Mouse (Mus musculus): ENCODE data around the gene Acsl6.
"Not testable (repeated sequence)": the region's sequence is repeated elsewhere in the genome, so short reads cannot be mapped to it uniquely, and the experiment has no call there.

Acsl6 gene

DNA sequence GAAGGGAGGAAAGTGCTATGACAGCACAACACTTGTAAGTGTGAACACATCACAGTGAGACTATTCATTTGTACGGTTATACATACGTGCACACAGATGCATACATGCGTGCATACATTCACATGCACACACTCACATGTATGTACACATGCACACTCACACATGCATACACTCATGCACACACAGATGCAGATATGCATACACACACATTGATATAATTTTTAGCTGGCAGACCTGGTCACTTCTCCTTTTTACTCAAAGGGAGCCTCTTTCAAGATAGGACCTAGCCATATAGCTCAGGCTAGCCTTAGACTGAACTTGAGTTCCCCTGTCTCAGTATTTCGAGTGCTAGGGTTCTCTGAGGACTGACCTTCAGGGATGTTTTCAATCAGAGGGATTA lies 87.7 kb downstream of the Acsl6 start:
- DNase-seq (ENCODE audit: low read depth, low spot score), result no peak

DNA sequence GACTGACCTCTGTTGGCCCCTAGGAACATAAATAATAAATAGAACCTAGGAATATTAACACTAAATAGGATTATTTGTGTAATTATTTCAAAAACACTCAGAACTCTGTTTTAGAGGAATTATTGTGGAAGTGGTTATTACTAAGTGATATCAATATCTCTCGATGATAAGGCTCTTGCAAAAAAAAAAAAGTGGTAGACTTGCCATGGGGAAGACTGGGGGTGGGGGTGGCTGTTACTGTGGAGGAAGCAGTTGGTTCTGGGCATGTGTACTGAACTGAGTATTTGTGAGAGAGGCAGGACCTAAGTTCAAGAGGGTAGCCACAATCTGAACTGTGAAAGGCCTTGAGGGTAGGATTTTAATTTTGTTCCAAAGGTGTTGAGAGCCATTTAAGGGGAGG lies 93.1 kb downstream of the Acsl6 start:
- no peak for DNase-seq (ENCODE audit: low read depth, low spot score)

DNA sequence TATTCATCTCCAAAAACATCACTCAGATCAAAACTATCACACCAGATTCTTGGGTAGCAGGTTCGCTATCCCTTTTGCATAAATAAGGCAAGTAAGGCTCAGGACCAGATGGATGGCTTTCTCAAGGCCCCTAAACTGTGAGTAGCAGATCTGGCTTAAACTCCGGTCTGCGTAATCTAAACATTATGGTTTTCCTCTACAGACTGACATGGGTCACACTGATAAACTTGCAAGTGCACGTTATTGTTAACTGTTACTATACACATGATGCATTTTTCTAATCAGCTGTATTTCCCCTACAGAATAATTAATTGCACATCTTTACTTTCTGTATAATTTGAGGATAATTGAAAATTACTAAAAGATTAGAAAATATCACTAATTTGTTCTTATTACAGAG lies 94.5 kb downstream of the Acsl6 start:
- no peak for DNase-seq (ENCODE audit: low read depth, low spot score)

GRCm38 (mm10) chr11:54400803-54401202 lies 97.2 kb downstream of the Acsl6 start:
- DNase-seq (ENCODE audit: low read depth, low spot score), result not testable (repeated sequence)

DNA sequence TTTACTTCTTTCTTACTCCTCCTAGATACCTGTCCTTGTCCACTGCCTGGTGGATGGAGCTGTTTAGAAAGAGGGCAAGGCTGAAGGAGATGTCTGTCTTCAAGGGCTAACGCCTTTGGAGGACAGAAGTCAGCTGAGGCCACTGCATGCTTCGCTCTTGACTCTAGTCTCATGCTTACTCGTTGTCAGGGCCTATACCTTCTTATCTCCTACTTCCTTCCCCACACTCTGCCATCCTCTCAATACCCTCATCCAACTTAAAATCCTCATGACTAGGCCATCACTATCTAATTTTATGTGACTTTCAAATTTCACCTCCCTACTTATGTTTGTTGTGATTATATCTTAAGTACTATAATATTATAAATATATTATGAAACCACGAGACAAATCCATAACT lies 101.3 kb downstream of the Acsl6 start:
- no peak for DNase-seq (ENCODE audit: low read depth, low spot score)

DNA sequence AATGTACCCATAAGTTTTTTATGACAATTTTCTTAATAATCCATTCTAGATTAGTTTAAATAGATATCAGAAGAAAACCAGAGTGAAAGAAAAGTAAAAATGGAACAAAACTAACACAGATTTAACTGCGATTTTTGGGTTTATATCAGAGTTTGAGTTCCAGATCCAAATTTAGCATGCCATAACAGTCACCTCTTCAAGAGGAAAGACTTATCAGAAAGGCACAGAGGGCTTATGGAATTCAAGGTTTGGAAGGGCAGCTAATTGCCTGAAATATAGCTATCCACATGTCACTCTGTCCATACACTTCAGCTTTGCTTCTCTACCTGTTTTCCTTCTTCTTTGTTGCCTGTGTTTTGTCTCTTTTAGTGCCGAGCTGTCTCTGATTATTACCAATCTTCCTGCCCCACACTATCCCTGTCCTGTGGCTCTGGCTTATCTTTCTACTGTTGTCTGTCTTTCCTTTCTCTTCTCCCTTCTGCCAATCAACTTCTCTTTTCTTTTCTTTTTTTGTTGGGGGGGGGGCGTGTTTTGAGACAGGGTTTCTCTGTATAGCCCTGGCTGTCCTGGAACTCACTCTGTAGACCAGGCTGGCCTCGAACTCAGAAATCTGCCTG lies 103.4 kb downstream of the Acsl6 start:
- DNase-seq (ENCODE audit: low read depth, low spot score), result no peak

GRCm38 (mm10) chr11:54410612-54411011 lies 107.0 kb downstream of the Acsl6 start:
- DNase-seq (ENCODE audit: low read depth, low spot score), result no peak

DNA sequence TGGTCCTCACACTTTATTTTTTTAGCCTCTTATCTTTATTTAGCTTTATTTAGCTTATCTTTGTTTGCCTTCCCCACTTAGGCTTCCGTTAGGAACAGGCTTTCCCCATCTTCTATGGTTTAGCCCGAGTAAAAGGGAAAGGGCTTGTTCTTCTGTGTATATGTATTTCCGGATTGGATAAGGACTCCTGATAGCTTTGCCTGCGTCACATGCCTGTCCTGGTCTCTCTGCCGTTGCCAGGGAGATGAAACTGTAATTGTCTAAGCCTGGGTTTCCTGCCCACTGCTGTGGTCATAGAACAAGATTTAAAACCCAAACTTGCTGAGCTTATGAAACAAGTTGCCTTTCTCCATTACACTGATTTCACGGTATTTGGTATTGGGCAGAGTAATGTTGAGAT lies 109.4 kb downstream of the Acsl6 start:
- DNase-seq (ENCODE audit: low read depth, low spot score), result no peak

Data from WW6 (cell line).